Mouse (Mus musculus) frontal cortex, postnatal 36 days (tissue): ENCODE measurements at regions not wholly inside any gene's neighbourhood (a gene's known extent, or its start where the extent isn't known, plus 50 kb on each side); places are given as distances from the start of the nearest gene placed in this dataset.

Experiments used
- DNase-seq, 2 experiments: peaks; one replicate each; pipeline ENCODE4 v3.0.0; 2022; ENCODE audit warnings: low spot score in 2 of 2

DNA sequence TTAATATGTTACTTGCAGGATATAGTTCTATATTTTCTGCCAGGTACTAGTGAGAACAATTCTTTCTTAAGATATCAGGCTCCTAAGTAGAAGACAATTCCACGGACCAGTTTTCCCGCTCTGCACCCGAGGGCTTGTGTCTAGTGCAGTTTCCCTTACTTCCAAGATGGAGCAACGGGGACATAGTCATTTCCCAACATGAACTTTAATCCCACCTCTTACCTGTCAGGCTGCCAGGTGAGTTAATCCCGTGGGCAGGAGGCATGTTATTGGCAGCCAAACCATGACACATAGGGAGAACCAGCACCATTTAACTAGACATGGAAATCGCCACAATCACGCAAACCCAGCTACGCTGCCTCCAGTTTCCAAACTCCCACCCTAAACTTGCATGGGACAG is 624.4 kb upstream of the 3110018I06Rik start:
- no peak for DNase-seq

DNA sequence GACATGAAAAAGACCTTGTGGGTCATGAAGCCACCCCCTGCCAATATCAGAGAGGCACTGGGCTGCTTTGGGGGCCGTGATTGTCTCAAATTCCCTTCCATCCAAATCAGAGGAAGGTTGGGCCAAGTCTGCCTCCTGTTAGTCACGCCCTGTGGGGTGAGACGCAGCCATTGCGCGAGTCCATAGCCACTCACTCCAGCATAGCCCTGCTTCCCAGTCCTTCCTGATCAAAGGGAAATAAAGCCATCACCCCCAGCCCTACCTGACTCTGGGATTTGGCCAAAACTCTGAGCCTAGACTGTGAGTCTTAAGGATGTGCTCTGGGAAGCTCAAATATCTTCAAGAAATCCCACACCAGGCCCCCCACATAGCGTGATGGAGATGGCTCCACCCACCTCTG is 620.4 kb upstream of the 3110018I06Rik start:
- no peak for DNase-seq

DNA sequence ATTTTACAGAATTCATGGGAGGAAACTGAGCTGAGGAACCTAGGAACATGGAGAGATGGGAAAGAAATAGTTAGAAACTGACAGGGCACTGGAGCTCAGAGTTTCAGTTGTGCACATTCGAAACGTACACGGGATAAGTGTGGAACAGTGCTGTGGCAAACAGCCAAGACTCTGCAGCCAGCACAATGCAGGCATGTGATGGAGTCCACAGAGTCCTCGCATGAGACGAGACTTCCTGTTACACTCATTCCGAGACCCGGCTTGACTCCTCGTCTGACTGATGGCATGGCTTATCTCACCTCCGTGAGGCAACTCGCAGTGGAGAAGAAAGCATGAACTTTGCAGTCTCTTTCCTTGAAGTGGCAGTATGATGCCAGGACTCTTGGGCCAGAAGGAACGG is 617.0 kb upstream of the 3110018I06Rik start:
- DNase-seq, result no peak

GRCm38 (mm10) chr12:106872966-106873730 is 615.3 kb upstream of the 3110018I06Rik start:
- no peak for DNase-seq

DNA sequence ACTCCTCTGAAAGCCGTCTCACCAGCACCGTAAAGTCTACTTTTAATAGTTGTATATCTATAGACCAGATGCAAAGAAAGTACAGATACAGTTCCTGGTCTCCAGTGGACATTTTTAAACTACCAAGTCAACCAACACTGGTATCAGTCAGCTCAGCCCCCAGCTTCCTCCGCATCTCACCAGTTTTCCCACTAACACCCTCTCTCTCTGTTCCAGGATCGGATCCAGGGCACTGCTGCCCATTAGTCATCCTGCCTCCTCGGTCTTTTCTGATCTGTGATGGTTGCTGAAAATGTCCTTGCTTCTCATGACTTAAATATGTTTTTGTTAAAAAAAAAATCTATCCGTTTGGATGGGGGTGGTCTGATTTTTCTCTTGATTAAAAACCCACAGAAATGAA is 598.1 kb upstream of the 3110018I06Rik start:
- peak; percentile 32 to 46 for DNase-seq

DNA sequence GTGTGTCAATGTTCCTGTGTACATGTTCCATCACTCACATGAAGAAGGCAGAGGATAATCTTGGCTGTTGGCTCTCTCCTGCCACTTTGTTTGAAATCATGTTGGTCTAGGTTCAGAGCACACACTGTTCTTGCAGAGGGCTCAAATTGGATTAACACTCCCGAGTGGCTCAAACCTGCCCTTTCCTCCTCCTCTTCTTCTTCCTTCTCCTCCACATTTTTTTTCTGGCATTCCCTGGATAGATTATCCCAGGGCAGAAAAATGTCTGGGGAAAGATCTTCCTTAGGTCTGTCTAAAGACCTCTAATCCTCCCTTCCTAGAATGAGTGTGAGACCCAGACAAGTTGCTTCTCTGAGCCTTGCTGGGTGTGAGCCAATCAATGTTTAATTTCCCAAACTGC is 594.4 kb upstream of the 3110018I06Rik start:
- DNase-seq, result no peak

DNA sequence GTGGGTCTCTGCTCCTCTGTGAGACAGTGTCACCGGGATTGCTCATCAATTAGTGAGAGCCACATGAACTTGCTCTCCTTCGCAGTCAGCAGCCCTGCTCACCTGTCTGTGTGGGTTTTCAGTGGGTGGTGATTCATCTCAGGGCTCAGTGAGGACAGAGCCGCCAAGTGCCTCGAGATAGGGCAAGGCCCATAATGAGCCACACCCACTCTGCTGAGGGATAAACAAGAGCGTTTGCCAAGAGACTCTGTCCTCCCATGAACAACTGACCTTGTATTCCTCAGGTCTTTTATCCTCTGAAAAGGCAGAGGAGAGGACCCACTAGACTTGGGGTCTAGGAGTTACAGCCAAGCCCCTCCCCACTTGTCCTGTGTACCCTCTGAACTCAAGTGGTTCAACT is 584.2 kb upstream of the 3110018I06Rik start:
- no peak for DNase-seq

GRCm38 (mm10) chr12:106912782-106913181 is 575.6 kb upstream of the 3110018I06Rik start:
- no peak for DNase-seq

GRCm38 (mm10) chr12:106922571-106922991 is 565.9 kb upstream of the 3110018I06Rik start:
- DNase-seq, result no peak

DNA sequence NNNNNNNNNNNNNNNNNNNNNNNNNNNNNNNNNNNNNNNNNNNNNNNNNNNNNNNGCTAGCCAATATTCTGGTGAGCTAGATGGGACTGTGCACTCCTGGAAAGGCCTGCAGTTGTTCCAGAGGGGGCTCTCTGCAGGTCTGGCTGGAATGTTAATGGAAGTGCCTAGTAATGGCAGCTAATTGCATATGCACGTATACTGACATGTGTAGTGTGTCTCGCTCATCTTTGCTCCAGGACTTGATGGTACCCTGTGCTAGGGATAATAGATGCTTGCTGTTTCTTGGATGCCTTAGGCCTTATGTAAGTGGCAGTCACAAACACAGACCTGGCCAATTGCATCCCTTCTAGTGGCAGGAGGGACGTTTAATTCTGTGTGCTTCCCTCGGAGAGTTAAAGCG is 560.0 kb upstream of the 3110018I06Rik start:
- no peak for DNase-seq

DNA sequence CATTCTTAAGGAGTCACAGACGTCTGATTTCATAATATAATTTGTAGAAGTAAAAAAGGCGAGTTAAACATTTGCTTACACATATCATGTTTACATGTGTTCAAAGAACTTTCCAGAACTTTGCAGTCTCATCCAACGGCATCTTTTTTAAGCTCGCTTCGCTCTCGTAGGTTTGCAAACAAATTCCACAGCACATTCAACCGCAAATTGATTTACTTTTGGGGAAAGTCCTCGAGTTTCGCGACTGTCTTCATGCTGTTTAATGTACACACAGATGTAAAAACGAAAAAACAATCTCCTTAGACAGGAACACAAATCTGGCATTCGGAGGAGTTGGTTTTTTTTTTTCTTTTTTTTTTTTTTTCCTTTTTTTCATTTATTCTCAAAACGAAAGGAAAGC is 559.3 kb upstream of the 3110018I06Rik start:
- no peak for DNase-seq

DNA sequence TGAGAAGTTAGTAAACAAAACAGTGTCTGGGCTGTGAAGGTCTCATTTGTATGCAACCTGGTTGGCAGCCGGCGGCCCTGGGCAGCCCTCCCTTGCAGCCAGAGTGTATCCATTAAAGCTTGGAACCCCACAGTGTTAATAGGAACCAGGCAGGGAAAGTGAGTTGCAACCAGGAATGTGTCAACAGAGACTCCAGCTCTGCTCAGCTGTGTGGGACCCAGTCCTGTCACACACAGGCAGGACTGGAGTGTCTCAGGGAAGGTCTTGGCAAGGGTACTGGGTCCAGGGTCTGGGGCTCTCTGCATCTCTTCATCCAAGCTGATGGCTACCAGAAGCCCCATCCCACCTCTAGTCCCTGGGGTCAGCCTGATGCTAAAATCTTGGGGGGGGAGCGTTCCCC is 556.8 kb upstream of the 3110018I06Rik start:
- DNase-seq, result no peak

- peak; percentile 79 to 81 for DNase-seq
Measured at GRCm38 (mm10) chr12:106939381-106939780, 549.1 kb upstream of the 3110018I06Rik start.

- DNase-seq, result no peak
Measured at GRCm38 (mm10) chr12:106943874-106944273, 544.6 kb upstream of the 3110018I06Rik start.

DNA sequence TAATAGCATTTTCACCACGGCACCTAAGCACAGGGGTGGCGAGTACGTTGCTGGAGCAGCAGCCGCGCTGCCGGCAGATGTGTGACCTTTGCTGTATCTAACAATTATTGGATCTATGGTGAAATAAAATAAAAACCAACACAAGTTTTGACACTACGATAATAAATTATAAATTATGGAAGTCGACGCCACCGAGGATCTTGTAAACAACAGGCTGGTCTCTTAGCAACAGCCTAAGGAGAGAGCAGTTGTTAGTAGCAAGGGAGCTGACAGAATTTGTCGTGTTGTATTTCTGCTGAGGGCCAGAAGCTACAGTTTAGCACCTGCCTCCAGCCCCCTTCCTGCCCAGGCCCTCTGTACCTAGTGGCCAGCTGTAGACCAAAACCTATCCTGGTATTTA is 535.8 kb upstream of the 3110018I06Rik start:
- no peak for DNase-seq

- DNase-seq, result peak; percentile 80 to 83
Measured at GRCm38 (mm10) chr12:106955778-106956177, 532.7 kb upstream of the 3110018I06Rik start.

GRCm38 (mm10) chr12:106956266-106956665 is 532.2 kb upstream of the 3110018I06Rik start:
- no peak for DNase-seq

DNA sequence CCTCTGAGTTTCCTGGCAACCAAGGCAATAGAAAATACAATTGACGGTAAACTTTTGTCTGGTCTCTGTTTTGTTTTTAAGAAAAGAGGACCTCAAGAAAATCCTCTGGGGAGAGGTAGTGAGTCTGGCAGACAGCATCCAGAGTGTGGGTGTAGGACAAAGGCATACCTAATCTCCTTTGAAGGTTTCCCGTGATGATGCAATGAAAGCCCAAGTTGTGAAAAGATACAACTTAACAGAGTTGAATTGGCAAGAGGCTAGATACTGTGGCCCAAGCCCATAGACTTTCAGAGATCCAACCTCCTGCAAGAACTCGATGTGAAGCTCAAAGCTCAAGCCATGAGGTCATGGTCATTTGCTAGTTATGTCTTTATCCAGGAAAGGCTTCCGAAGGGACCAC is 526.4 kb upstream of the 3110018I06Rik start:
- no peak for DNase-seq

DNA sequence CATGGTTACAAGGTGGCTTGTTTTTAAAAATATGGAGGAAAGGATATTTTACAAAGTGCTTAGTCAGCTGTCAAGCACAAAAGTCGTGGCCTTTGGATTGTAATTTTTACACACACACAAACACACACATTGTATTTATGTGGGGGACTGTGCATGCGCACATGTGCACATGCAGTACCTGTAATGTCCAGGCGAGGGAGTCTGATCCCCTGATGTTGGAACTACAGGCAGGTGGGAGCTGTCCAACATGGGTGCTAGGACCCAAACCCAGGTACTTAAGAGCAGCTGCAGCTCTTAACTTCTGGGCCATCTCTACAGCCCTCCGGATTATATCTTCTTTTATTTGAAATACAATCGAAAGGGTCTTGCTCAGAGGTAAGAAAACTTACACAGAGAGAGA is 524.7 kb upstream of the 3110018I06Rik start:
- no peak for DNase-seq

- DNase-seq, result no peak
Measured at GRCm38 (mm10) chr12:106969873-106970272, 518.6 kb upstream of the 3110018I06Rik start.

DNA sequence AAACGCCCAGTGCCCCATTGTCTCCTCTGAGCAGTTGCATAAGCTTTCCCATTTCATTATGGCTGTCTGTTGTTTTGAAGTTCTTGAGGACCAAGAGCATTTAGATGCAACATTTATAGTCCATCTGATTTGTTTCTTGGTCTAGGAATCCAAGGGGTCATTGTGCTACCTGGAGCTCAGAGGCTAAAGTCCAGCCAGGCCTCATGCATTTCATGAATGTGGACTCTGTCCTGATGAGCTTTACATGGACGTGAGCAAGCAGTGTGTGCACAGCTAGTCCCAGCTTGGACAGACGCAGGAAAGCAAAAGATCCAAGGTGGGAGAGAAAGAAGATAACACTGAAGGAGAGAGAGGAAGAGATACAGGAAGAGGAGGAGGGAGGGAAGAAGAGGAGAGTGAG is 496.0 kb upstream of the 3110018I06Rik start:
- no peak for DNase-seq

DNA sequence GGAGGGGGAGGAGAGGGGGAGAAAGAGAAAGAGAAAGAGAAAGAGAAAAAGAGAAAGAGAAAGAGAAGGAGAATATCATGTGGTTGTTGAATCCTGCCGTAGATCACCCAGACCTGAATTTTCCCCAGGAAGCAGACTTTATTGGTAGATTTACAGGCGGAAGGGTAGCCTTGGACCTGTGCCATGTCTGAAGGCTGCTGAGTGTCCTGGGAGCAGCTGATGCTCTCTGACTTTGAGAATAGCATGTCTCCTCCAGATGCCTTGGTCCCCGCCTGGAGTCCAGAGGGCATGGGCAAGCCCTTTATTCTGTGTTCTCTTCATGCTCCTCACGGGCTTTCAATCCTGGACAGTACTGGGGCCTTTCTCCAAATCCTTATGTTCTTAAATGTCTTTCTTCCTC is 495.4 kb upstream of the 3110018I06Rik start:
- DNase-seq, result no peak

DNA sequence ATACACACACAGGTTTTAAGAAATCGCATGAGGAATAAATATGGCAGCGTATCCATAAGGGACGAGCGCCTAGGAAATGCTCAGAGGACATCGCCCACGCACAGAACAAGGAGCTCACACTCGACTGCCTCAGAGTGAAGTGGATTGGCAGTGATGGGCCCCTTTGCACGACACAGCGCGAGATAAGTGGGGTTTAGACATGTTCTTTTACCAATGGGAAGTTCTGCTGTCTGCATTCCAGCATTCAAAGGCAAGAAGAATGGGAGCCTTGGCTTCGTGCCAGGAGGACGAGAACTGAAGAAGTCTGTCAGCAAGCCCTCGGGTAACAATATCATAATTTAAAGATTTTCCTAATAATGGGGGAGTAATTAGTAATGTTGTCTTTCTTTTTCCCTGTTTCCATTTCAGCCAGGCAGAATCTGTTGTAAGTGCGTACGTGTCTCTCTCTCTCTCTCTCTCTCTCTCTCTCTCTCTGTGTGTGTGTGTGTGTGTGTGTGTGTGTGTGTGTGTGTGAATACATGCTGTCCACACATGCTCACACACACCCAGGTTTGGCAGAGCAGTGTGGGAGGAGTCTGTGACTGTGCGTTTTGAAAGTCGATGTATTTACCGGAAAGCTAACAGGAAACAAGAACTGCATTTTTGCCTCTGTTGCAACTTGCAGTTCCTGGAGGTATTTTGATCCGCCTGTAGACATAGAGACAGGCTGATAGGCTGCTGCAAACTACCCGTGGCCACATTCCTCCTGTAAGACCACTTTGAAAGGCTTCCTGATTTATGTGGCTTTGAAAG is 477.2 kb upstream of the 3110018I06Rik start:
- peak in 1 of 2 experiments; percentile 12 for DNase-seq
